Mouse (Mus musculus) embryonic fibroblast, embryonic 13.5 days (primary cell): ENCODE measurements around the gene Ms4a8a. TPM values are rescaled to one million over a fixed set of nuclear protein-coding genes. Genes with fewer than 3 reads are reported as not detected.
A peak's percentile ranks its signal among the peaks of the same experiment; 100 is the strongest.
"Not testable (repeated sequence)": the region's sequence is repeated elsewhere in the genome, so short reads cannot be mapped to it uniquely, and the experiment has no call there.

Source experiments
- H3K27ac ChIP-seq: 2 replicates; pipeline ENCODE4 v1.5.1; 2012; ENCODE audit warnings: low read length, control low read depth, inconsistent platforms; ENCODE audit not compliant: insufficient read depth
- H3K4me1 ChIP-seq: 2 replicates; pipeline ENCODE4 v1.6.1; 2011; ENCODE audit warnings: low read length; ENCODE audit not compliant: control insufficient read depth, insufficient read depth
- H3K4me3 ChIP-seq: 2 replicates; pipeline ENCODE4 v1.5.1; 2011; ENCODE audit warnings: mild to moderate bottlenecking, control low read depth, low read length; ENCODE audit not compliant: insufficient read depth
- CTCF ChIP-seq: IDR thresholded peaks from 2 replicates; pipeline ENCODE4 v1.5.1; 2011; ENCODE audit warnings: mild to moderate bottlenecking, control low read depth, low read length, moderate library complexity, borderline replicate concordance; ENCODE audit not compliant: insufficient read depth
- POLR2A ChIP-seq: IDR thresholded peaks from 2 replicates; pipeline ENCODE4 v1.6.1; 2011; ENCODE audit warnings: low read depth, mild to moderate bottlenecking, control low read depth, low read length, moderate library complexity
- polyA plus RNA-seq: library from polyadenylated mRNA; stranded (reverse); fragments of >200 nt; gene quantifications from 2 replicates; pipeline ENCODE4 v1.2.4, GENCODE M21; 2011; ENCODE audit warnings: low read depth; ENCODE audit not compliant: missing spikeins, insufficient read length

The Ms4a8a gene
- not detected in 2 replicates for polyA plus RNA-seq

DNA sequence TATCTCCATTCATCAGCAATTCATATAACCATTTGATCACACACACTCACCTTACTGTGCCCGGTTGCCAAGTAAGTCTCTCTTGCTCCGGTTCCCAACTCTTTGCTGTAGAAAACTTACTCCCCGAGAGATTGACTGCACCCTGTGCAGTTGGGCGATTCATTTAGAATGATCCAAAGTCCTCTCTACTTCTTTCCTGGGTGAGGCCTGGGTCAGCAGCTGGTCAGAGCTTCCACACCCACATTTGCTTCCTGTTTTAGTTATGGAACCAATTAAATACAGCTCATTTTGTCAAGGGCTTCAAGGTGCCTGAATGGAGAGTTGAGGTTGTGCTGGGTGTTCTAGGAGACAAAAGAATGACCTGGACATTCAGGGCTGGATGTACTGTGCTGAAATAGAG, at the start of gene Ms4a8a:
Gene Ms4a8a (minus strand): TSS at position 169 of the 400 bp plus-strand sequence.
- no peak within 1 kb of the TSS for H3K27ac ChIP-seq
- TF ChIP-seq CTCF (no peak), POLR2A (no peak)

GRCm38 (mm10) chr19:11129702-11130101, 48.8 kb upstream of the Ms4a8a start:
- Histone ChIP-seq H3K4me3 (no peak overlapping the region), H3K4me1 (no peaks in the 10 kb centered on the region), H3K27ac (no peak overlapping the region)
- no peak for TF ChIP-seq POLR2A
- TF ChIP-seq CTCF: no peak

More for the DNA sequence above, at the start of gene Ms4a8a:
- H3K4me3 ChIP-seq: no peak within 1 kb of the TSS
- no peaks in the 10 kb centered on the region for H3K4me1 ChIP-seq

DNA sequence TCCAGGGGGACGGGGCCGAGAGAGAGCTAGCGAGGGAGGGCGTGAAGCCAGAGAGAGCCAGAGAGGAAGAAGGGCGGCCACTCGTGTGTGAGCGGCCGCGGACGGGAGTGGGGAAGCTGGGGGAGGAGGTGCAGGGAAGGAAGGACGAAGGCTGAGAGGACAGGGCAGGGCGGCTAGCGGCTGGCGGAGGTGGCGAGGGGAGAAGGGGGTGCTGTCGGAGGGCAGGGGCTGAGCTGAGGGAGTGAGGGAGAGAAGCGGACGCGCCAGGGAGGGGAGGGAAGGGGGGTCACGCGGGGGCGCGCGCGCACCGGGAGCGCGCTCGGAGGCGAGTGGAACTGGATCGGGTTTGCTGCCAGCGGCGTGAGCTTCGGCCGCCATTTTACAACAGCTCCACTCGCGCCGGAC, 40.1 kb upstream of the Ms4a8a start:
- H3K4me3 ChIP-seq: peak overlapping the region; percentile 55
- H3K27ac ChIP-seq, H3K4me1 ChIP-seq: not testable (repeated sequence)

DNA sequence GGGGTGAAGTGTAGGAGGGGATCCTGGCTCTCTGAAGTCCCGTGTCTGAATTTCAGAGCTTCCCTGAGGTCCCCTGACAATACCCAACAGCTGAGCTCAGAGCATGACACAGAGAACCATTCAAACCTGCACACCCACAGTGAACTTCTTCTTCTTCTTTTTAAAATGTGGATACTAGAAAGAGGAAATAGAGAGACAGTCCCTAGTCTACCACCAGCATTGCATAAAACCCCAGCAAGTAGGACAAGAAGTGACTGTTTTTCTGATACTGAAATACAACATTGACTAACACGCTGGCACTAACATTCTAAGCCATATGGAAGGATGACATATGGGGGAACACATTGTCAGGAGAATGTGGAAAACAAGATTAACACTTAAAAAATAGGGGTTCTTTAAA, 38.4 kb upstream of the Ms4a8a start:
- no peak for TF ChIP-seq CTCF
- TF ChIP-seq POLR2A: no peak
- H3K4me1 ChIP-seq: no peaks in the 10 kb centered on the region
- no peak overlapping the region for H3K4me3 ChIP-seq
- no peak overlapping the region for H3K27ac ChIP-seq

DNA sequence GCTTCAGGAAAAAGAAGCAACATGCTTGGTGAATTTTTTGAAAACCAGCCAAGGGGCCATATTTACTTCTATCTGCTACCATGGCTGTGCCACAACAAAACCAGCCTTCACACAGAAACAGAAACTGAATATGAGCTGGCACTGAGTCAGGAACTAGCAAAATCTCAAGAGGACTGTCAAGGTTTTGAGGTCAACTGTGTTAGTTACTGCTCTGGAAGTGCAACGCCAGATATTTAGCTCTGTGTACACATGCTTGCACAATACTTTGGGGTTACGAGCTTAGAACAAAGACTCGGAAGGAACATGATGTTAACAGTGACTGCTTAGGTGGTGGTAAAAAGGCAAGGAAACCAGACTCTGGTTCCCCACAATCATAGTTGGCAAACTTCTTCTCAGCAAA, 26.8 kb upstream of the Ms4a8a start:
- Histone ChIP-seq H3K4me3 (no peak overlapping the region), H3K4me1 (no peaks in the 10 kb centered on the region), H3K27ac (no peak overlapping the region)
- no peak for TF ChIP-seq POLR2A
- TF ChIP-seq CTCF: no peak

DNA sequence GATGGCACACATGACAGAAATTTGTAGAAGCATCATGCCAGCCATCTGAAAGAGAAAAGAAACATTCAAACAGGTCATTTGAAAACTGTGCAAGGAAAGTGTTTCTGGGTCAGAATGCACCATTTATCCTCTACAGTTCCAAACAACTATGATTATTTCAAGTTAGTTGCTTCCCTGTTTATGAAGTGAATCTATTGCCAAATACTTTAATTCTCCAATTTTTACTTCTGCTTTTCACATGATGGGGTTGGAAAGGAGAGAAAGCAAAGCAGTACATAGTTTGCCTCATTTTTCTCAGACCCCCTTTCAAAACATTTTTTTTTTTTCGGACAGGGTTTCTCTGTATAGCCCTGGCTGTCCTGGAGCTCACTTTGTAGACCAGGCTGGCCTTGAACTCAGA, 21.0 kb upstream of the Ms4a8a start:
- H3K27ac ChIP-seq: no peak overlapping the region
- TF ChIP-seq CTCF (no peak), POLR2A (no peak)
- H3K4me1 ChIP-seq: no peaks in the 10 kb centered on the region
- H3K4me3 ChIP-seq: no peak overlapping the region

DNA sequence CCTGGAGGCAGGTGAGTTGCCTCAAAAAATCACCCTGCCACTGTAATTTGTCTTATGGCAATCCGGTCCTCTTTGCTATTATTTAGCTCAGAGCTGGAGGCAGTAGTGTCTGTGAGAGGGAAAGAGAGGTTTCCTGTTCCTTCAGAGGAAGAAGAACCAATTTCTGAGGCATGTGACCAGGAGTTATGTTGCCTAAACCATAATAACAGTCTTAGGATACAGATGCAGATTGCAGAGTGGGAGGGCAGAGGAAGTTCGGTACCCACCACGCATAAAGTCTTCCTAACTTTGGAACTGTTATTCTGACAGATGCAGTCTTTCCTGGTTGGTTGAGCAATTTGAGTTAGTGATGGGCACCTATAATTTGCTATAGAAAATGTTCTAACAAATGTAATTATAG, 17.5 kb upstream of the Ms4a8a start:
- no peak for TF ChIP-seq CTCF
- TF ChIP-seq POLR2A: no peak
- Histone ChIP-seq H3K4me1 (no peaks in the 10 kb centered on the region), H3K27ac (no peak overlapping the region), H3K4me3 (no peak overlapping the region)

DNA sequence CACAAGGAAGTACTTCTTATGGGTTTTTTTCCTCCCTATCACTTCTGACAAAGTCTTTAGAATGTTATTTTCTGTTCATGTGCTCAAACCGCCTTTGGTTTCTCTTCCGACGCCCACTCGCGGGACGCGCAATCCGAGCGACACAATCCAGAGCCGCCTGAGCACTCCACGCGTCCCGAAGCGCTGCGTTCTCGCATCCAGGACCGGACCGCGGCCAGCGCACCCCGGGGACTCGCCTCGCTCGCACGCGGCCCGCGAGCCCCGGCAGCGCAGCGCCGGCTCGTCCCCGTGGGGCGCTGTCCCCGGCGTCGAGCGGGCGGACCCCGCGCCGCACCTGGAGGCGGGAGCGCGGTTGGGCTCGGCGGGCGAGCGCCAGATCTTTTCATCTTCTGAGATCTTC, 11.2 kb upstream of the Ms4a8a start:
- not testable (repeated sequence) for H3K4me1 ChIP-seq, H3K27ac ChIP-seq, H3K4me3 ChIP-seq

- TF ChIP-seq CTCF: no peak
- TF ChIP-seq POLR2A: no peak
- H3K4me3 ChIP-seq: no peak overlapping the region
- no peak overlapping the region for H3K27ac ChIP-seq
- no peaks in the 10 kb centered on the region for H3K4me1 ChIP-seq
Observed at GRCm38 (mm10) chr19:11070364-11070763, 10.5 kb downstream of the Ms4a8a start.

DNA sequence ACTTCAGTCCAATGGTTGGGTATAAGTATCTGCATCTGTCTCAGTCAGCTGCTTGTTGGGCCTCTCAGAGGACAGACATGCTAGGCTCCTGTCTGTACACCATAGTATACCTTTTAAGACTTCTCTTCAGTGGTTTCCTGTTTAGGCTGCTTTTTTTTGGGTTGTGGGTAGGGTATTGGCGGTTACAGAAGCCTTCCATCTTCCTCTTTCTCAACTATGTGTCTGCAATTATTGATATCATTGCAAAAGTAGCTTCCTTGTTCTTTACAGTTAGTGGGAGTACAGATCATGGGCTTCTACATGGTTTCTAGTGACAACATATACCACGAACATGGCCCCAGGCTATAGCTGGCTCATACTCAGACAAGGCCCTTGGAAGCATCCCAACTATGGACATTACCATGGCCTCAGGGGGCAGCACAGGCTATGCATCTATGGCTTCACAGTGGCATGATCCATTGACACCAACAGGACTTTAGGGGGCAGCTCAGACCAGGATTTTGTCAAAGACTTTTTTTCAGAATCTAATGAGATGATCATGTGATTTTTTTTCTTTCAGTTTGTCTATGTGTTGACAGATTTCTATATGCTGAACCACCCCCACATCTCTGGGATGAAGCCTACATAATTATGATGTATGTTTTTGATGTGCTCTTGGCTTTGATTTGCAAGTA, 15.6 kb downstream of the Ms4a8a start:
- H3K27ac ChIP-seq: no peak overlapping the region
- TF ChIP-seq CTCF (no peak), POLR2A (no peak)
- no peaks in the 10 kb centered on the region for H3K4me1 ChIP-seq
- H3K4me3 ChIP-seq: no peak overlapping the region

DNA sequence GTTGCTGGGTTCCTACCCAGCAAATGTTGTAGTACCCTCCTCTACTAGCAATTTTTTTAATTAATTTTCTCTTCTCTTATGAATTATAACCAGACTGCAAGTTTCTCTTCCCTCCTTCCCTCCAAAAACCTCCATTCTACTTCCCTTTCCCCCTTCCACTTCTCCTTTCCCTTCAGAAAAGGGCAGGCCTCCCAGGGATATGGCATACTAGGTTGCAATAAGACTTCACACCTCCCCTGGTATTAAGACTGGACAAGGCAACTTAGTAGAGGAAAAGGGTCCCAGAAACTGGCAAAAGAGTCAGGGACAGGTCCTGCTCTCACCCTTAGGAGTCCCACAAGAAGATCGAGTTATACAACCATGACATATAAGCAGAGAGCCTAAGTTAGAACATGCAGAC, 20.0 kb downstream of the Ms4a8a start:
- TF ChIP-seq POLR2A: no peak
- TF ChIP-seq CTCF: no peak
- no peak overlapping the region for H3K27ac ChIP-seq

More for the DNA sequence above, 20.0 kb downstream of the Ms4a8a start:
- H3K4me3 ChIP-seq: no peak overlapping the region
- no peaks in the 10 kb centered on the region for H3K4me1 ChIP-seq
